In genomic region chr14:27231506-27231905, GRCm38 (mm10) we compare ENCODE assay signal across 16 mouse cellular contexts.
DNase-seq lines count a peak whose midpoint lies in the region; ATAC-seq lines count a peak whose summit lies in the region.
"Had no signal": no experiment of that assay in that cellular context is flagged by ENCODE, and none has a peak within 500 bp of the region (broad histone marks: within the 10 kb centered on the region; RNA-seq: fewer than 3 reads in every experiment).

No protein-coding gene starts in this region.

- 76% methylated on average over 8 of the region's 8 CpGs for WGBS in heart, embryonic 10.5 days
- WGBS in intestine, embryonic 15.5 days, result 68% methylated on average over 8 of the region's 8 CpGs
- WGBS in intestine, embryonic 16.5 days, result 76% methylated on average over 8 of the region's 8 CpGs

- H3K36me3 ChIP-seq in heart, embryonic 10.5 days, result no peaks in the 10 kb centered on the region
- H3K36me3 ChIP-seq in intestine, embryonic 15.5 days, result no peaks in the 10 kb centered on the region
- no peaks in the 10 kb centered on the region for H3K36me3 ChIP-seq in intestine, embryonic 16.5 days (ENCODE audit: control insufficient read depth, insufficient read depth, low read length)
- H3K36me3 ChIP-seq in splenic B cell, adult 2 months (ENCODE audit: control insufficient read depth, insufficient read depth, low read length, poor library complexity, severe bottlenecking), result no peaks in the 10 kb centered on the region
- H3K36me3 ChIP-seq: embryonic facial prominence, embryonic 13.5 days; liver, embryonic 12.5 days; lung, embryonic 15.5 days; midbrain, embryonic 10.5 days had no signal

- no peak overlapping the region for H3K4me3 ChIP-seq in heart, embryonic 10.5 days
- H3K4me3 ChIP-seq in intestine, embryonic 15.5 days (replicated peaks), result no peak overlapping the region
- H3K4me3 ChIP-seq in intestine, embryonic 16.5 days (ENCODE audit: low read length), result no peak overlapping the region
- H3K4me3 ChIP-seq: embryonic facial prominence, embryonic 13.5 days; liver, embryonic 12.5 days; lung, embryonic 15.5 days; midbrain, embryonic 10.5 days had no signal

- peaks cover 61% of the 10 kb centered on the region for H3K4me1 ChIP-seq in heart, embryonic 10.5 days
- H3K4me1 ChIP-seq in intestine, embryonic 15.5 days (replicated peaks), result peaks cover 31% of the 10 kb centered on the region
- H3K4me1 ChIP-seq in intestine, embryonic 16.5 days (ENCODE audit: control insufficient read depth, insufficient read depth, low read length), result peaks cover 21% of the 10 kb centered on the region

- intact Hi-C loops in heart, postnatal 14 days (cut with DNase I), result no loop called here

- H3K27me3 ChIP-seq in heart, embryonic 10.5 days (ENCODE audit: insufficient read depth, poor library complexity, severe bottlenecking), result no peaks in the 10 kb centered on the region
- no peaks in the 10 kb centered on the region for H3K27me3 ChIP-seq in intestine, embryonic 15.5 days (replicated peaks)
- no peaks in the 10 kb centered on the region for H3K27me3 ChIP-seq in intestine, embryonic 16.5 days (replicated peaks; ENCODE audit: control insufficient read depth, insufficient read depth, low read length)
- H3K27me3 ChIP-seq in splenic B cell, adult 2 months (ENCODE audit: control insufficient read depth, insufficient read depth, low read length, poor library complexity, severe bottlenecking), result no peaks in the 10 kb centered on the region
- H3K27me3 ChIP-seq: embryonic facial prominence, embryonic 13.5 days; liver, embryonic 12.5 days; lung, embryonic 15.5 days; Patski had no signal

- H3K9me3 ChIP-seq in heart, embryonic 10.5 days, result no peaks in the 10 kb centered on the region
- H3K9me3 ChIP-seq in intestine, embryonic 15.5 days, result no peaks in the 10 kb centered on the region
- H3K9me3 ChIP-seq in intestine, embryonic 16.5 days (ENCODE audit: control insufficient read depth, low read length), result no peaks in the 10 kb centered on the region
- H3K9me3 ChIP-seq: embryonic facial prominence, embryonic 13.5 days; liver, embryonic 12.5 days; lung, embryonic 15.5 days; midbrain, embryonic 10.5 days had no signal

- H3K4me2 ChIP-seq in intestine, embryonic 15.5 days (replicated peaks), result no peak overlapping the region
- H3K4me2 ChIP-seq in intestine, embryonic 16.5 days (ENCODE audit: low read depth, low read length), result no peak overlapping the region
- H3K4me2 ChIP-seq: embryonic facial prominence, embryonic 13.5 days; liver, embryonic 12.5 days had no signal

- H3K27ac ChIP-seq in heart, embryonic 10.5 days, result peak overlapping the region; percentile 87; the same call in 1 of the 2 replicates
- H3K27ac ChIP-seq in intestine, embryonic 15.5 days, result 0 out of 2 replicates have a peak overlapping the region, but pooled peaks have one; percentile 19
- H3K27ac ChIP-seq in intestine, embryonic 16.5 days (ENCODE audit: low read length), result no peak overlapping the region
- H3K27ac ChIP-seq: embryonic facial prominence, embryonic 13.5 days; liver, embryonic 12.5 days; lung, embryonic 15.5 days; macrophage had no signal

- ATAC-seq in intestine, embryonic 15.5 days, result no peak
- ATAC-seq in intestine, embryonic 16.5 days, result no peak
- ATAC-seq: forebrain, embryonic 16.5 days; liver, embryonic 12.5 days; Patski had no signal

- no peak for DNase-seq in heart, embryonic 10.5 days (ENCODE audit: low spot score)
- DNase-seq in heart, postnatal 14 days, result no peak
- peak; percentile 28 for DNase-seq in thymus, postnatal 25 days
- DNase-seq in thymus, adult 18-20 months, result no peak
- peak; percentile 43 for DNase-seq in splenic B cell, adult 2 months (ENCODE audit: low read depth, low spot score)
- DNase-seq: adrenal gland, adult 8-10 months; cerebellum, adult 9-11 months had no signal

- no peak overlapping the region for H3K9ac ChIP-seq in intestine, embryonic 15.5 days
- H3K9ac ChIP-seq in intestine, embryonic 16.5 days (ENCODE audit: low read depth, low read length), result no peak overlapping the region
- H3K9ac ChIP-seq: embryonic facial prominence, embryonic 13.5 days; liver, embryonic 12.5 days; lung, embryonic 15.5 days had no signal

Comparison
In these comparisons a context has a peak if more than half of its experiments do, and no peak if none do; other contexts are left out.
1. DNase-seq: peak in thymus, postnatal 25 days (single experiment) and splenic B cell, adult 2 months (single experiment); none in heart, embryonic 10.5 days (single experiment), heart, postnatal 14 days (0 of 2) and thymus, adult 18-20 months (0 of 2).